Mouse (Mus musculus) lung, postnatal 0 days (tissue): ENCODE measurements around the gene Prpf3.

Experiments
- CTCF ChIP-seq: IDR thresholded peaks from 2 replicates; pipeline ENCODE4 v1.5.1; 2016; ENCODE audit warnings: antibody characterized with exemption, mild to moderate bottlenecking
- EP300 ChIP-seq: IDR thresholded peaks from 2 replicates; pipeline ENCODE4 v1.6.1; 2016; ENCODE audit warnings: antibody characterized with exemption, mild to moderate bottlenecking, control low read depth

DNA sequence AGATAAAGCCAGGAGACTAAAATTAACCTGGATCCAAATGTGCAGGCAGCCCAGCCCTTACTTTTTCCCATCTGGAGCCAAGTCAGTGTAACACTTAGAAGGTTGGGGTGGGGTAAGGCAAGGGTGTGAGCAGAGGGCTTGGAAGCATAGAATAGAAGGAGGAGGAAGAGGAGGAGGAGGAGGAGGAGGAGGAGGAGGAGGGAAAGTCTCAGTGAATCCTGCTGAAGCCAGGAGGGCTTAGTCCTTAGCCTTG is 46.6 kb upstream of the Prpf3 start:
- TF ChIP-seq CTCF = no peak
- TF ChIP-seq EP300 = no peak
